Mouse (Mus musculus): ENCODE results near the gene Ccdc183.

Gene Ccdc183

DNA sequence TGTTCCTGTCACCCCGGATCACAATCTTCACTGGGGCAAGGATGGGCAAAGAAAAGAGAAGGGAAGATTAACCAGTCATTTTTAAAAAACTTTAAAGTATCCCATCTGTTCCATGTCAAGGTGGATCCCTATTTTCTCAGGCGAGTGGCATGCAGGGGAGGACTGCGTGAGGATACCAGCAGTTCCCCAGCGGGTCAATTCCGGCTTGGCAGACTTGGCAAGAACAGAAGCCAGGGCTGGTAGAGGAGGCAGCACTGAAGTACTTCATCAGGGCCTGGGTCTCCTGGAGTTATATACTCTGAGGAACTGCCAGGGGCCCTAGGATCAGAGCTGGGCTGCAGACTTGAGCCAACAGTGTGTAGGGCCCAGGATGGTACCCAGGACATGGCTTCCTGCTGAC lies 15.0 kb downstream of the Ccdc183 start:
- no peak for DNase-seq

DNA sequence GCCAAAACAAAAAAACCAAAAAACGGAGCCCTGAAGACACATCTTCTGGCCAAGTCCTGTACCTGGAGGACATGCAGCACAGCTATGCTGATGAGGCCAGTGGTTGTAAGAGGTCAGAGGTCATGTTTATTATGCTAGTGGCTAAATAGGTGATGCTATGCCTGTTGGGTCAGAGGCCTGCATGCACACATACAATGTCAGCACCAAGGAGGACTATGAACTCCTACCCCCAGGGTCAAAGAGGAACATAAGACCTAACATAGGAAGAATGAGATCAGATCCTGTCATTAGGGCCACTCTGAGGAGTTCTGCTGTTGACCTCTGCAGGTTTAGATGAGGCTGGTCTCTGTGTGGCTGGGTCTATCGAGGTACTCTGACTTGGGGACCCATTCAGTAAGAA lies 17.4 kb downstream of the Ccdc183 start:
- no peak for DNase-seq

DNA sequence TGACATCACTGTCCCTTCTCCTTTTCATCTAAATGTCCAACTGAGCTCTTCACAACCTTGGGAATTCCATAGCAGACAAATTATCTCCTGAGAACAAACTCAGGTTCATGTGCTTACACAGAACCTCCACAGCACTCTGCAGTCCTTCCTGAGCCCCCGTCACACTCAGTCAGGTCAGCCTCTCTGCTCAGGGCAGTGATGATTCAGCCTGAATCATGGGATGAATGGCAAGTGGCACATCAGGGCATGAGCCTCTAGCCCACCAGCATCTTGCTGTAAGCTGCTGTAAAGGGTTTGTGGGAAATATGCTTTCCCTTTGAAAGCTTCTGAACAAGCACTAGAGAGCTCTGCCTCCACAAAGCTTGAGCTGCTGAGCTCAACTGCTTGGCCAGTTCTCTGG lies 18.7 kb downstream of the Ccdc183 start:
- DNase-seq = no peak

DNA sequence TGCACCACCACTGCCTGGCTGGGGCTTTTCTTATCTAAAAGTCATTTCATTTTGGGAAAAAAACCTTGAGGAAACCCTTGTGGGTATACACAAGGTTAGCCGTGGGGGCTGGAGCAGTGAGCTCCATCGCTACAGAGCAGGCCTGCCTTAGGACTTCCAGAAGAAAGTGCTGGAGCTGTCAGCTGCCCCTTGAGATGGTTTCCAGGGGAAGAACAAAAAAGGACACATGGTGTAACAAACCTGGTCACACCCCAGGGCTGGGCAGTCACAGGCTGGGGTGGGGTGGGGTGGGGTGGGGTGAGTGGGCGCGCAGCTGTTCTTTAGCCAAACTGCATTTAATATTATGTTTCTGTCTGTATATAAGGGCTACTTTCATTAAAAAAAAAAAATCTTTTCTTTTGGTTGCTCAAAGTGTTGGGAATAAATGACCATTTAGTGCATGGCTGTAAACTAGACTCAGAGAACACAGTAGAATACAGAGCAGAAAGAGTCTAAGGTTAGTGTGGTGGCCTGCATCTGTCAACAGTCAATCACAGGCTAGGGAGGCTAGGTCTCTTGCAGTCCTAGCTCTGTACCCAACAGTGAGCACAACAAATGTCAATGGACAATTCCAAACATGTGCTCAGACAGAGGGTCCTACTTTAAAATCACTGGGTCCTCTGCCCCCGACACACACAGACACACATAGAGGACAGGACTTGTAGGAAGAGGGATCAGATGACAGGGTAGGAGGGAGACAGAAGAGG lies 20.5 kb downstream of the Ccdc183 start:
- no peak for DNase-seq

DNA sequence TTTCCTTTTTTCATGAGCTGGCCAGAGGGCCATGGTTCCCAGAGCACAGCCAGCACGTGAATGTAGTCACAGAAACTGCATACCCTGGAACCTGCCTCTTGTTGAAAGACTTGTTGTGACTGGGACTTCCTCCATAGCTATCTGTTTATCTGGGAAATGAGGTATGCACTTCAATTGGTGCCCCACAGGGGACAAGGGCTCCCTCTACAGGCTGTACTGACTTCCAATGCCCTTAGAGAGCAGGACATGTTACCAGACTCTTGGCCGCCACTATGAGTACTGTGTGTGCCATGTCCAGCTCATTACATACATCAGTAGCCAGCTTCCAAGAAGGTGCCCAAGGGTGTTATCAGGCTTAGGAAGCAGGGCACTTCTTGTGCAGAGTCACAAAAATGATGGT lies 25.6 kb downstream of the Ccdc183 start:
- peak; percentile 53 for DNase-seq

DNA sequence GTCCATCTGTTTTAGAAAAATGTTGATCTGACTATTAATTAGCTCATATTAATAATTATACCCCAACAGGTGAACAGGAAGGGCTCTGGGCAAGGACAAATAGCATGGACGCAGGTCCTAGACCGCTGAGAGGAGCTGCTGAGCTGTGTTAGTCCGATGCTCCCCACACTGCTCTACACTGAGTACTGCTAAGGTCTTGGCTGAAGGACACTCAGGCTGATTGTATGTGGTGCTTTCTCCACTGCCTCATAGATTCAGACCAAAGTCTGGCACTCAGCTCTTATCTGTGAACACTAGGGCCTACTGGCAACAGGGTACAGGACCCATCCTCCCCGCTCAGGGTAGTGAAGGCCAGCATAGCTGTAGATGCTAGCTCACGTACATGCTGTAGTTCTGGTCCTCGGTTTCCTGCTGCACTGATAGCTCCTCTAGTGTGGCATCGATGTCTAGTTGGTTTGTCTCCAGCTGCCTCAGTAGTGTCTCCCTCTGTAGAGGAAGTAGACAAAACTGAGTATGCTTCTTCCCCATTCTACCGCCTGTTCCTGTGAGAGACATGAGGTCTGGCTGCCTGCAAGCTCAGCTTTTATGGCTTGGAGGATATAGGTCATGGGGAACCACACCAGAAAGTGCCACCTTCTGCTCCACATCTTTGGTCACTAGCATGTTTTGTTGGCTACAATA lies 29.1 kb downstream of the Ccdc183 start:
- no peak for DNase-seq

DNA sequence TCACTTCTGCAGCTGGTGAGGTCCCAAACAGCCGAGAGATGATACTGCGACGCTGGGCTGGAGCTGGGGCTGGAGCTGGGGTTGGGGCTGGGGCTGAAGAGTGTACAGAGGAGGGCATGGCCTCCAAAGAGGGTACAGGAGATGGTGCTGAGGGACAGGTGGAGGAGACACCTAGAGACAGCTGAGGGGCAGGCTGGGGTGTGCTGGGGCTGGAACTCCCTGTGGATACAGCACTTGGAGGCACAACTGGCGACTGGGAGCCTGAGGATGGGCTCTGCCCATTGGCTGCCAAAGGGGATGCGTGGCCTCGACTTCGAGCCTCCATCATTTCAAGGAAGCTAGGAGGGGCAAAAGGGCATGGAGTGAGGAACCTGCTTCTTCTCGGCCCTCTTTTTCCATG lies 30.2 kb downstream of the Ccdc183 start:
- DNase-seq = no peak

DNA sequence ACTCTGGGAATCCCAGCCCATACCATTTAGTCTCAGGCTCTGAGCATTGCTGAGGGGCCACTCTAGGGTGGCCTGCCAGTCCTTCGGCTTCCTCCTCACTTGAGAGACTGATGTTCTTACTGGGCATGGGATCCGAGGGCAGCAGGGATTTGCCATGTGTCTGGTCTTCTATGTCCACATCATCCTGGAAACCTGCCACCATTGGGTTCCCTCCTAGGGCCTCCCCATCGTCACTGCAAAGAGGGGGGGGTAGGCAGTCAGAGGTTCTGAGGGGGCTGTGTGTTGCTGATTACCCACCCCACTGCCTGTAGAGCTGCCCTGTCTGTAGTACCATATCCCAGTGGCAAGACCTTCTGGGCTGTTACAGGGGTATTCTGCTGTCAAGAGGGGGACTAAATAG lies 31.9 kb downstream of the Ccdc183 start:
- no peak for DNase-seq

DNA sequence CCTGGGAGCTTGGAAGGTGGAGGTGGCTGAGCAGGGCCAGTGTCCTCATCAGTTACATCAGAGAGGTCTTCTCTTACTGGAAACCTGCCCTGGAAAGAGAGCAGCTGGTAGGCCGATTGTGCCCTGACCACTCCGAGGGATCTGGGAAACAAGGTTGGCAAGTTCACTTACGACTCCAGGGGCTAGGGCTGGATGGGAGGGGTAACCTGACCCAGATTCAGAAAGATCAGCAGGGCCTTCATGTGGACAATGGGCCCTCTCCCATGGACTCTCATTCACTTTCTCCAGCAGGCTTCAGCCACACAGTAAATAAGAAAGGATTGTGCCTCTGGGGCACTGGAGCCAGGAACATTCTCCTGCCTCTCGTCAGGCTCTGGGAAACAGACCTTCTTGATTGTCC lies 32.6 kb downstream of the Ccdc183 start:
- DNase-seq = no peak

DNA sequence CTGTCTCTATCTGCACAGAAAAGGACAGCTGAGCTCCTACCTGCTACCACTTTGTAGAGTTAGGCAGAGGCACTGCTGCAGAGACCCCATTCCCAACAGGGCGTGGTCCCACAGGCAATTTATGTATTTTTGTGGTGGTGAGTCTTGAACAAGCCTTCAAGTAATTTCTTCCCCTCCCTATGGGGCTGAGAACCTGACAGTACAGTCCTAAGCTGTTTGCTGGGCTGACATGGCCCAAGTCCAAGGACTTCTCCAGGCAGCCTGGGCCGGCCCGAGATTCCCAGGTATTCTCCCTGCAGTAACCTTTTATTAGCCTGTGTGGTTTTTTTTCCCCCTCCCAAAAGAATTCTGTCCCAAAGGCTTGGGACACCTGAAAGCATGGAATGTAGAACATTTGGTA lies 33.3 kb downstream of the Ccdc183 start:
- no peak for DNase-seq

DNA sequence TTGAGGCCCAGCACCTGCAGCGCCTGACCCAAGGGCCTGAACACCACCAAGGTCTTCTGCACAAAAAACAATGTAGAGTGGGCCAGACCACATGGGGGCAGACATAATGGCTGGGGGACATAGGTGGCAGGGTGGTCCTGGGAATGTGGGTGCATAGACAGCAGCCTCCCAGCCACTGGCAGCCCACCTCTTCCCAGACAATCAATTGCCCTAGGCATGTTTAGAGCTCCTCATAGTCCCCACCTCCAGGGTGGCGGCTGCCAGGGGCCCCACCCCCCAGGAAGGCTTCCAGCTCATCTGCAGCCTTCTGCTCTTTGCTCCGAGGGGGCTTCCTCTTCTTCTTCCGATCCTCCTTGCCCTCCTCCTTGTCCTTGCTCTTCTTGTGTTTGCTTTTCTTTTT lies 33.9 kb downstream of the Ccdc183 start:
- no peak for DNase-seq

DNA sequence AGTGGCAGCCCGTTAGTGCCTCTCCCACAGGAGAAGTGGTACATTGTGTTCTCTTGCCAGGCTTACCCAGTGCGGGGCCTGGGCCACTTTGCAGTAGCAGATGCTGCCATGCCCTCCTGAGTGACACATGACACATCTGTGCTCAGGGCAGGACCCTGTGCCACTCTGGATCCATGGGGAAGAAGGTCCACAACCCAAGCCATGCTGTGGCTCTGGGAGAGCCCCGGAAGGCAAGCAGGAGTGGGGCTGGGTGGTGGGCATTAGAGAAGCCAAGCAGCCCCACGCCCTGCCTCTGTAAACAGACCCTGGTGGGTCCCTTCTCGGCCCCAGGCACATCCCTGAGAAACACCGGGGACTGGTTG lies 34.4 kb downstream of the Ccdc183 start:
- DNase-seq = no peak

DNA sequence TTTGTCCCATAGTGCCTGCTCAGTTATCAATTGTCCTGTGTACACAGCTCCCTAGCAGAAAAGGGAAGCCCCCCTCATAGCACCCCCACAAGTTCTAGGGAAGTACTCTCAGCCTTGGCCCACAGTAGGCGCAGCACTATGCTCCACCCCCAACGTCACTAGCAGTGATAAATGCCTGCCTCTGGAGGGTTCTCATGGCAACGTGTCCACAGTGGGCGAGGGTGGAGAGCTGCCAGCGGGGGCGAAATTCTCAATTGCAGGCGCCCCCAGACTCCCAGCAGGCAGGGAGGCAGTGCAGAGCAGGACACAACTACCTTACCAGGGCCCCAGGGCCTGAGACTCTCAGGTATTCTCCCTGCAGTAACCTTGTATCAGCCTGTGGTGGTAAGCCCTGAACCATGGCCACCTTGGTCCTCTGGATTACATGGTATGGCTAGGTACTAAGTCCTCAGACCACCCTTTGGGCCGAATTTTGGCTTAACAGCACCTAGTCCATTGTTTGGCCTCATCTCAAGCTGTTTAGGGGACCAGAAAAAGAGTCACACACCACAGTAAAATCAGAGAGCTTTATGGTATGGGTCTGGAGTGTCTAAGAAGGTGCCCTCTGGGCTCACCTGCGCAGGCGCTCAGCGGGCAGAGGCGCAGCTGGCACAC lies 34.9 kb downstream of the Ccdc183 start:
- no peak for DNase-seq

DNA sequence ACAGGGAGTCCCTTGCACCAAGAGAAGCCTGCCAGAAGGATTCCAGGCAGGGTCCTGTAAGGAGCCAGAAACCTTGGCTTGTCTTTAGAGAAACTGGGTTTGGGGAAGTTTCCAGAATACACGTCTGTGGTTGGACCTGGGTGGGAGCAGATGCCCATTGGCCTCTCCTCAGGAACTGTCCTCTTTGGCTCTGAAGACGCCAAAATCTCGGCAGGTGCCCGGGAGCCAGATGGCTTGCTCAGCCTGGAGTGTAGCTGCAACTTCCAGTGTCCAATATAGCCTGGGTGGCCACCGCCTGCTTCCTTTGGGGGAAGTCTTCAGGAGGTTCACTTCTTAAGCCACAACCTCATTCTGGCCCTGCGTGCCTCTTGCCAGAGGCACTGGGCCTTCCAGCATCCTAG lies 35.6 kb downstream of the Ccdc183 start:
- DNase-seq = no peak

DNA sequence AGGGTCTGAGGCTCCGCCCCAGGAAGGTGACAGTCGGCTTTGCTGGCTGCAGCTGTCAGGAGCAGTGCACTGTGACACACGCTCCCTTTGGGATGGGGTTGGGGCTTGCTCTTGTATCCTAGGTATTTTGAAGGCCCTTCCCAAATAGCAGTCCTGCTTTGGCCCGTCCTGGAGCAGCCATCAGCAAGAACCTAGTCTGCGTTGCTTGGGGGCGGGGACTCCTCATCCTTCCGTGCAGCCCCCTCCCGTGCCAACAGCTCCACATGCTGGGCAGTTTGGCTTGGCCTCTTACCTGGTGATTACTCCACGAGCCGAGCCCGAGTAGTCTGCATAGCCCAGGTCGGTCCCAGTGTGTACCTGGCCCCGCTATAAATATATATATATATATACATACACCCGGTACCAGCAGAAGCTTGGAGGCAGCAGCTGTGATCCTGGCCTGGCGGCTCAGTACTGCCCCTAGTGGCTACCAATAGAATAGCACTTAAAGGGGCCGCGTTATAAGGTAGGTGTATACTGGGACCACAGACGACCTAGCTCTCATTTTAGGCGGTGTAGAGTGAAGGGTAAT lies 36.1 kb downstream of the Ccdc183 start, which contains the start of gene Ajm1:
Gene Ajm1, minus strand, starts transcription at position 464 of the 571 bp plus-strand sequence.
- peak; percentile 76 for DNase-seq

DNA sequence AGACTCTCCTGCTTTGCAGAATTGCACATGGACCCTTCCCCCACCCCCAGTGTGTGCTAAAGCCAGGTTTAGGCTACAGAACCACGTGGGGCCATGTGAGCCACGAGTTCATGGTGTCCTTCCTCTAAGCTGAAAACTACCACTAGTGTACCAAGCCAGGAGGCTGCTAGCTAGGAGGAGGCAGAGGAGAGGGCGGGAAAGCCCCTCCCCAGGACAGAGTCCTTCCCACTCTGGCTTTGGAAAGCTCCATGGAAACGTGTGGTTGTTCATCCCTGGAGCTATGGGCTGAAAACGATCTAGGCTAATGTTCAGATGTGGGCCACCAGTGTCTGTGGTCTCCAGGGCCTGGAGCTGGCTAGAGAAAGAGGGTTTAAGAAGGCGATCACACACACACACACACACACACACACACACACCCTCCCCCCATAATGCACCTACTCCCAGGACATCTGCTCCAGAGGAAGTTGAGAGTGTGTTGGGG lies 36.8 kb downstream of the Ccdc183 start:
- no peak for DNase-seq

DNA sequence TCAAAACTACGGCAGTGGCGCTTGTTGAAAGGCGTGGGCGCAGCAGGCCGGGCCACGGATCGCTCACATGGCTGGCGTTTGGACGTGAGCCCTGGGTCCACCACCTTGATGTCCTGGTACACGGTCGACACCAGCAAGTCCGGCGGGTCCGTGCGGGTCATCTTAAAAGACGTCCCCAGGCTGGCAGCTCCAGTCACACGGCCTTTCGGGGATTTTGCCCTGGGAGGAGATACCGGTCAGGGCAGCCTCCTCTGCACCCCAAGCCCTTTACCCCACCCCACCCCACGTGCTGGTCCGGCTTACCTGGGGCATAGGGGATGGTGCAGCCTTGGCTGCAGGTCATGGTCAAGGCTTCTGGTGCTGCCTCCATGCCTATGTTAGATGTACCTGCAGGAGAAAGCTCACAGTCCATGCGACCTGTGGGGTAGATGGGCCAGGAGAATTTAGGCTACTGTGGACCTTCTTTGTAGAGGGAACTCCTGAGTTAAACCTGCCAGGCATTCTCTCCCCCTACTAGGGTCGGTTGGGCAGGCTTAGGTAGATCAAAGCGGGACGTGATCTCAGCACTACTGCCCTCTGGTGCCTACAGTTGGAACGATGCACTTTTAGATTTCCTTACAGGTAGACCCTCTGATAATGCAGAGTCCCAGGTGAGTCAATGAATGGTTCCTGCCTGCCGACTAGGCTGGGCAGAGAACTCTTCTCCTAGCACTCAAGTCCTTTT lies 37.6 kb downstream of the Ccdc183 start:
- peak; percentile 78 for DNase-seq

DNA sequence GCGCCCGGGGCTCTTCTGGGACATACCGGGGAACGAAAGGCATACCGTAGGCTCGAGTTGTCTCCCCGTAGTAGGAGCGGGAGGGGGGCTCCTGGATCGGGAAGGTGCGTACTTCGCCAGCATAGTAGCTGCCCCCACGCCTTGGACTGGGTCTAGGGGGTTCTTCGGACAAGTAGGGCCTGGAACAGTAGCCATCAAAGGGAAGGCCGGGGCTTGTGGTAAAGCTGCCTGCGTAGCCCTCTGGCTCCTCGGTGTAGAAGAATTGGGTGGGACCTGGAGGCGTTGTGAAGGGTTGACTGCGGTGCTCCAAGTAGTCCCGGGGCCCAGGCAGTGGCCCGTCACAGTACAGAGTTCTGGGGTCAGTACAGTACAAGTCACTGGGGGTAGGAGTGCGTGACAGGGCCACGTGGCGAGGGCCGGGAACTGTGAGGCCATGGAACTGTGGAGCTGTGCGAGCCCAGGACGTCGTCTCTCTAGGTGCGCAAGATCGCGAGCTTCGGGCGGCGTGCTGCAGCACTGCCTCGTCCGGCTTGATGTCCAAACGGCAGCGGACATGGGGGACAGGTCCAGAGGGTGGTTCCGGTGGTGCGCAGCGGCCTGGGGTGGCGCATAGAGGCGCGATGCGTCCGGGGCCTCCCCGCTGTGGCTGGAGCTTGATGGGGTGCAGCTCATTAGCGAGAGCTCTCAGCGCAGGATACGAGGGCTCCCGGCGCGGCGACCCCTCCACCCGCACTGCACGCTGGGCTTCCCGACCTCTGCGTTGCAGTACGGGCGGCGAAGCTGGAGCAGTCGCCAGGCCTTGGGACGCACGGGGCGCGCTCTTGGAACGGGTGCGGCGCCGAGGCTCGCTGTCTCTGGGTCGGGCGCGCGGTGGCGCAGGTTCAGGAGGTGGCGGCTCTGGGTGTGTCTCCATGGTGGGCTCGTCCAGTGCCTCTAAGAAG lies 38.4 kb downstream of the Ccdc183 start:
- DNase-seq = no peak

DNA sequence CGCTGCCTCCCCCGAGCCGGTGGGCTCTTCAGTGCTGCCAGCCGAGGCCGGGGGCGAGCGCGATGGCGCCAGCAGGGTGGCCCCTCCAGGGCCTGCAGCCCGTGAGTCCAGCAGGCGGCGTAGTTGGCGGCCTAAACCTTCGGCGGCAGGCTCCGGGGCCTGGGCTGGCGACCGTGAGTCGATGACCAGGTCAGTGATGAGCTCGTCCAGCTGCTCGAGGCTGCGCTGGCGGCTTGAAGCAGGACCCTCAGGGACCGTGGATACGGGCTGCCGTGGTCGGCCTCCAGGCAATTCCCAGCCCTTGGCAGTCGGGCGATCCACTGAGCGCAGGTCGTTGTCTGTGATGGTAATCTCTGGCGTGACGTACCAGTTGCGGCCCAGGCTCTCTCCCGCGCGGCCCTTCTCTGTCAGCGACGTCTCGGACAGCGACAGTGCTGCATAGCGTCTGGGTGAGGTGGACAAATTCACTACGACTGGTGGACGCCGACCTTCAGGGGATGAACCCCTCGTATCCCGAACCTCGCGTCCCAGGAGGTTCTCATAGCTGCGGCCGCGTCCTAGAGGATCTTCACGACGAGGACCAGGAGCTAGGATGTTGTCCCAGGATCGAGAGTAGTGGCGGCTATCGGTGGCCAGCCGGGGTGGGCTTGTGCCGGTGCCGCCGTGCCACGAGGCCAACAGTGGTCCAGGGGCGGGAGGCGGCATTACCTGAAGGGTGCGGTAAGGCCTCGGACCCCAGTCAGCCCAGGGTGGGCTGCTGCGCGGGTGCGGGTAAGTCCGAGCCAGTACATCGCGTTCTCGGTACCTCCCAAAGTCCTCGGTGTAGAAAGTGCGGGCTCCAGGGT lies 39.3 kb downstream of the Ccdc183 start:
- DNase-seq = no peak

DNA sequence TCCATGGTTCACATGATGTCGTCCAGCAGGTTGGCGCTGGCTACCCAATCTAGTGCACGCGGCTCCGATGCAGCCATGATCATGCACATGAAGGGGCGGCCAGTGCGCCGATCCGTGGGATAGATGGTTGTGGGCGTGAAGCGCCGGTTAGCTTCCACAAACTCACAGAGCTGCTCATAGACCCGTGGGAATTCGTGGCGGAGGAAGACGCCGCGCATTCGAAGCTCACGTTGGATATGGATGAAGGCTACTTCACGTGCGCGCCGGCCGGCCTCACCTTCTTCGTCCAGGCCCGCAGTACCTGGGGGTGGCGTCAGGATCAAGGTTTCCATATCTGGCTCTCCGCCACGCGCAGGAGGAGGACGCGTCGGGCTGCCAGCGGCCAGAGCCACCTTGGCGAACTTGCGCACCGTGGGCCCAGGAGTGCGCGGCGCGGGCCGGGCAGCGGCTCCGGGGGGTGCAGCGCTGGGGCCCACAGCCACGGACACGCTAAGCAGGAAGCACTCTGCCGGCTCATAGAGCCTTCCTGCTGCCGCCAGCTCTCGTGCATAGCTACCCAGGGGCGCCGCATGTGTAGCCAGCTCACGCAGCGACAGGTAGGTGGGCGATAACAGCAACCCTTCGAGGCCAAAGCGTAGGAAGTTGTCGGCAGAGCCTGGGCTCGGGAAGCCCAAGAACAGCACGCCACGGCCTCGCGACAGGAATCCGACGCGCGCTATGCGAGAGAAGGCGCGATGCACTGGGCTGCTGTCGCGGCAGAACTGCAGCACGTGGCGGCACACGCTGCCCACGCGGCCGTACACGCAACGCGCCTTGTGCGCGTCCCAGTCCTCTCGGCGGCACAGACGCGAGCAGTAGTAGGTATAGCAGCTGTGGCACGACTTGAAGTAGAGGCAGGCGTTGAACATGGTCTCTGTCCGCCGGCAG lies 40.2 kb downstream of the Ccdc183 start:
- no peak for DNase-seq
